Mouse (Mus musculus) liver, embryonic 16.5 days (tissue): ENCODE results near the gene Zfp628. TPM values are rescaled to one million over a fixed set of nuclear protein-coding genes. Genes with fewer than 3 reads are reported as not detected.

Experiments
- ATAC-seq: fragments of 200-750 bp; cut with Nextera tagmentation; 2 replicates; pipeline ENCODE4 v1.8.0; 2017; ENCODE audit warnings: low read depth, mild to moderate bottlenecking, moderate number of reproducible peaks, moderate library complexity
- H3K27ac ChIP-seq: fragments of 300-500 bp; sonication (generic); 2 replicates; pipeline ENCODE4 v1.5.1; 2014; ENCODE audit warnings: mild to moderate bottlenecking, low read length
- H3K27me3 ChIP-seq: fragments of 300-500 bp; sonication (generic); 2 replicates; pipeline ENCODE4 v1.6.1; 2014; ENCODE audit warnings: low read depth, low read length, mixed read lengths; ENCODE audit not compliant: control insufficient read depth, insufficient read depth
- H3K36me3 ChIP-seq: fragments of 300-500 bp; sonication (generic); 2 replicates; pipeline ENCODE4 v1.6.1; 2014; ENCODE audit warnings: mild to moderate bottlenecking; ENCODE audit not compliant: control insufficient read depth, insufficient read depth
- H3K4me1 ChIP-seq: fragments of 300-500 bp; sonication (generic); 2 replicates; pipeline ENCODE4 v1.6.1; 2014; ENCODE audit warnings: low read depth, low read length, mixed read lengths; ENCODE audit not compliant: control insufficient read depth
- H3K4me2 ChIP-seq: fragments of 300-500 bp; sonication (generic); 2 replicates; pipeline ENCODE4 v1.6.1; 2014; ENCODE audit warnings: low read depth, low read length, mixed read lengths
- H3K4me3 ChIP-seq: fragments of 300-500 bp; sonication (generic); 2 replicates; pipeline ENCODE4 v1.5.1; 2014; ENCODE audit warnings: low read depth, mild to moderate bottlenecking, low read length
- H3K9ac ChIP-seq: fragments of 300-500 bp; sonication (generic); 2 replicates; pipeline ENCODE4 v1.6.1; 2014; ENCODE audit warnings: low read depth, low read length
- H3K9me3 ChIP-seq: fragments of 300-500 bp; sonication (generic); replicated peaks from 2 replicates; pipeline ENCODE4 v1.6.1; 2016; ENCODE audit warnings: low read length; ENCODE audit not compliant: control insufficient read depth
- WGBS: fragments of 180-500 bp; shearing (Covaris S2); extraction: QIAGEN DNeasy Blood & Tissue Kit; methylation state at CpG from one replicate; pipeline ENCODE4 v1.1.7; 2014; ENCODE audit not compliant: insufficient replicate concordance; 5-methylcytosine and 5-hydroxymethylcytosine counted together
- polyA plus RNA-seq: library from polyadenylated mRNA; unstranded; fragments of >200 nt; fragmentation: Nextera tagmentation; extraction: Ambion mirVana; gene quantifications from 2 replicates; pipeline ENCODE4 v1.2.1, GENCODE M21; 2015

The Zfp628 gene
- polyA plus RNA-seq, 1 experiment from 2014 or later: 1.9 TPM

GRCm38 (mm10) chr7:4971068-4971467, 56.1 kb downstream of the Zfp628 start, which contains the start of gene Sbk3:
TSS of gene Sbk3 (minus strand) at chr7:4971168.
- Histone ChIP-seq H3K9ac (no peak within 1 kb of the TSS), H3K27me3 (no peaks in the 10 kb centered on the region), H3K9me3 (no peaks in the 10 kb centered on the region), H3K27ac (no peak within 1 kb of the TSS), H3K4me3 (no peak within 1 kb of the TSS), H3K4me2 (no peak within 1 kb of the TSS), H3K36me3 (no peaks in the 10 kb centered on the region), H3K4me1 (no peaks in the 10 kb centered on the region; the same call in 1 of the 2 replicates)
- WGBS: 27% methylated on average over 6 of the region's 6 CpGs
- no peak for ATAC-seq

Other genes with a start within 250 kb of the Zfp628 start
- gene Hspbp1, start 230.1 kb upstream of the Zfp628 start, polyA plus RNA-seq: 46.8 and 49.1 TPM in 2 replicates
- gene Brsk1, start 224.6 kb upstream of the Zfp628 start, polyA plus RNA-seq: 0.14 TPM in 1 of 2 replicates, not detected in the other
- 0.33 and 0.36 TPM in 2 replicates for gene Tmem150b, start 190.0 kb upstream of the Zfp628 start, polyA plus RNA-seq
- 41.3 and 47.4 TPM in 2 replicates for gene Kmt5c, start 175.1 kb upstream of the Zfp628 start, polyA plus RNA-seq
- 65.0 and 71.5 TPM in 2 replicates for gene Cox6b2, start 162.1 kb upstream of the Zfp628 start, polyA plus RNA-seq
- gene Fam71e2, start 143.9 kb upstream of the Zfp628 start, polyA plus RNA-seq: not detected in 2 replicates
- gene Il11, start 132.4 kb upstream of the Zfp628 start, polyA plus RNA-seq: 0.12 TPM in 1 of 2 replicates, not detected in the other
- gene Tmem190, start 132.3 kb upstream of the Zfp628 start, polyA plus RNA-seq: not detected in 2 replicates
- 8.4 and 8.9 TPM in 2 replicates for gene Tmem238, start 125.6 kb upstream of the Zfp628 start, polyA plus RNA-seq
- gene Rpl28, start 122.3 kb upstream of the Zfp628 start, polyA plus RNA-seq: 162 and 174 TPM in 2 replicates
- gene Ube2s, start 102.6 kb upstream of the Zfp628 start, polyA plus RNA-seq: 261 and 272 TPM in 2 replicates
- not detected in 2 replicates for gene Shisa7, start 70.5 kb upstream of the Zfp628 start, polyA plus RNA-seq
- 4.1 and 4.8 TPM in 2 replicates for gene Isoc2b, start 45.0 kb upstream of the Zfp628 start, polyA plus RNA-seq
- gene Isoc2a, start 38.1 kb upstream of the Zfp628 start, polyA plus RNA-seq: 0.49 and 0.89 TPM in 2 replicates
- not detected in 2 replicates for gene Gm36210, start 8.7 kb upstream of the Zfp628 start, polyA plus RNA-seq
- 0.25 and 0.37 TPM in 2 replicates for gene Nat14, start 6.8 kb downstream of the Zfp628 start, polyA plus RNA-seq
- 0.08 and 0.20 TPM in 2 replicates for gene Ssc5d, start 10.6 kb downstream of the Zfp628 start, polyA plus RNA-seq
- gene Sbk2, start 49.2 kb downstream of the Zfp628 start, polyA plus RNA-seq: not detected in 2 replicates
- gene Sbk3, start 56.0 kb downstream of the Zfp628 start, polyA plus RNA-seq: not detected in 2 replicates
- gene Zfp579, start 80.9 kb downstream of the Zfp628 start, polyA plus RNA-seq: 3.6 and 4.5 TPM in 2 replicates
- 7.8 and 10.2 TPM in 2 replicates for gene Zfp524, start 99.2 kb downstream of the Zfp628 start, polyA plus RNA-seq
- 10.4 and 12.5 TPM in 2 replicates for gene Fiz1, start 99.5 kb downstream of the Zfp628 start, polyA plus RNA-seq
- gene Gm44973, start 100.3 kb downstream of the Zfp628 start, polyA plus RNA-seq: 0.58 and 0.89 TPM in 2 replicates
- 1.1 and 1.2 TPM in 2 replicates for gene Zfp865, start 105.2 kb downstream of the Zfp628 start, polyA plus RNA-seq
- gene Ccdc106, start 105.3 kb downstream of the Zfp628 start, polyA plus RNA-seq: 0.16 and 0.40 TPM in 2 replicates
- gene 4632433K11Rik, start 118.9 kb downstream of the Zfp628 start, polyA plus RNA-seq: not detected in 2 replicates
- 1.3 and 1.7 TPM in 2 replicates for gene Zfp784, start 123.2 kb downstream of the Zfp628 start, polyA plus RNA-seq
- 0.89 and 1.8 TPM in 2 replicates for gene Zfp580, start 136.3 kb downstream of the Zfp628 start, polyA plus RNA-seq
- 48.2 and 48.8 TPM in 2 replicates for gene U2af2, start 146.9 kb downstream of the Zfp628 start, polyA plus RNA-seq
- gene Epn1, start 165.0 kb downstream of the Zfp628 start, polyA plus RNA-seq: 45.2 and 46.6 TPM in 2 replicates
- not detected in 2 replicates for gene Rfpl4, start 201.7 kb downstream of the Zfp628 start, polyA plus RNA-seq
- 0.11 and 0.27 TPM in 2 replicates for gene Rasl2-9, start 210.7 kb downstream of the Zfp628 start, polyA plus RNA-seq
- gene Vmn1r55, start 234.5 kb downstream of the Zfp628 start, polyA plus RNA-seq: not detected in 2 replicates